Mouse (Mus musculus) lung, postnatal 0 days (tissue): Measurements from ENCODE around the gene Dgkq.

ENCODE experiments used
- CTCF ChIP-seq: IDR thresholded peaks from 2 replicates; pipeline ENCODE4 v1.5.1; 2016; ENCODE audit warnings: antibody characterized with exemption, mild to moderate bottlenecking
- EP300 ChIP-seq: IDR thresholded peaks from 2 replicates; pipeline ENCODE4 v1.6.1; 2016; ENCODE audit warnings: antibody characterized with exemption, mild to moderate bottlenecking, control low read depth

- no peak for TF ChIP-seq CTCF
- TF ChIP-seq EP300: no peak
Observed at GRCm38 (mm10) chr5:108695861-108696260, 26.4 kb upstream of the Dgkq start.
